Mouse (Mus musculus) G1E (cell line): ENCODE results near the gene Gm10959.

Source experiments
- CTCF ChIP-seq: IDR thresholded peaks from 2 replicates; pipeline ENCODE4 v1.5.1; 2012; ENCODE audit warnings: low read depth, low read length, inconsistent platforms, mixed read lengths
- GATA1 ChIP-seq: IDR thresholded peaks from 2 replicates; pipeline ENCODE4 v1.6.1; 2012; ENCODE audit warnings: borderline replicate concordance, low read length, inconsistent platforms, mixed read lengths
- TAL1 ChIP-seq: conservative IDR thresholded peaks from 2 replicates; pipeline ENCODE4 v1.6.1; 2012; ENCODE audit warnings: low read depth, low read length, inconsistent platforms, mixed read lengths

DNA sequence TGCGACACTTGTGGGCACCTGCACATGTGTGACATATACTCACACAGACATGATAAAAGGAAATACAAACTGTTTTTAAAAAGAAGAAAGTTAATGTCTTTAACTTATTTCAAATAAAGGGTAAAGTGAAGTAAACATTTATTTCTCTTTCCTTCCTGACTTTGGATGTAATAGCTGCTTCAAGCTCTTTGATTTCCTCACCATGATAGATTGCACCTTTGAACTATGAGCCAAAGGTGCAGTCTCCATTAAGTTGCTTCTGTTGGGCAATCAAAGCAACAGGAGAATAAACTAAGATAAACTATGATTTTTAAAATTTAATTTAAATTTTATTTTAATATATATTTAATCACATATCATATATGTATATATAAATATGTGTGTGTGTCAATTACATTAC, 50.9 kb downstream of the Gm10959 start:
- TF ChIP-seq CTCF: no peak
- TF ChIP-seq TAL1: no peak
- no peak for TF ChIP-seq GATA1
